Mouse (Mus musculus) lung, adult 18-20 months (tissue): ENCODE measurements around the gene Ikbke.
A peak's percentile ranks its signal among the peaks of the same experiment; 100 is the strongest.
"Not testable (repeated sequence)": the region's sequence is repeated elsewhere in the genome, so short reads cannot be mapped to it uniquely, and the experiment has no call there.

ENCODE experiments used
- DNase-seq, 2 experiments: peaks; one replicate each; pipeline ENCODE4 v3.0.0; 2022; ENCODE audit warnings: mixed read lengths in 2 of 2

Ikbke gene

DNA sequence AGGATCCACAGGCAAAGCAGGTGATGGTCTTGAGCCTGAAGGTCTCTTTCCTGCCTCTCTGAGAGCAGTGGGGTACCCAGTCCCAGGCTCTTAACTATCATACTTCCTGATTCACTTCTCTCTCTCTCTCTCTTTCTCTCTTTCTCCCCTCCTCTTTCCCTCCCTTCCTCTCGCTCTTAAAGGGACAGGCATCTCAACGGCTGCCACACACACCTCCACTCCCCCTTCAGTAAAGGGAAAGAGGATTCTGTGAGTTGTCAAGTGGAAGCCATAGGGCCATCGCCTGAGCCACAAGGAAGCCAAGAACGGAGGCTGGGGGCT, at the start of gene Ikbke:
TSS of gene Ikbke (minus strand) at position 151 of the 321 bp plus-strand sequence.
- no peak for DNase-seq

DNA sequence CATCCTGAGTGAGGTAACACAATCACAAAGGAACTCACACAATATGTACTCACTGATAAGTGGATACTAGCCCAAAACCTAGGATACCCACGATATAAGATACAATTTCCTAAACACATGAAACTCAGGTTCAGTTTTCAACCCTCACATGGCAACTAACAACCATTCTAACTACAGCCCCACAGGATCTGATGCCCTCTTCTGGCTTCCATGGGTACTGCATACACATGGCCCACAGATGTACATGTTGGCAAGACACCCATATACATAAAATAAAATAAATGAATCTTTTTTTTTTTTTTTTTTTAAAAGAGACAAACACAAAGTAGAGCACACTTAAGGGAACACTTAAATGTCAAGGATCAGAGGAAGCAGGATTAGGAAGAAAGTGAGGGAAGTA, 49.7 kb upstream of the Ikbke start:
- not testable (repeated sequence) for DNase-seq

GRCm38 (mm10) chr1:131327167-131327566, 47.8 kb upstream of the Ikbke start:
- DNase-seq: no peak

- no peak for DNase-seq
Observed at GRCm38 (mm10) chr1:131324816-131325463, 45.5 kb upstream of the Ikbke start.

DNA sequence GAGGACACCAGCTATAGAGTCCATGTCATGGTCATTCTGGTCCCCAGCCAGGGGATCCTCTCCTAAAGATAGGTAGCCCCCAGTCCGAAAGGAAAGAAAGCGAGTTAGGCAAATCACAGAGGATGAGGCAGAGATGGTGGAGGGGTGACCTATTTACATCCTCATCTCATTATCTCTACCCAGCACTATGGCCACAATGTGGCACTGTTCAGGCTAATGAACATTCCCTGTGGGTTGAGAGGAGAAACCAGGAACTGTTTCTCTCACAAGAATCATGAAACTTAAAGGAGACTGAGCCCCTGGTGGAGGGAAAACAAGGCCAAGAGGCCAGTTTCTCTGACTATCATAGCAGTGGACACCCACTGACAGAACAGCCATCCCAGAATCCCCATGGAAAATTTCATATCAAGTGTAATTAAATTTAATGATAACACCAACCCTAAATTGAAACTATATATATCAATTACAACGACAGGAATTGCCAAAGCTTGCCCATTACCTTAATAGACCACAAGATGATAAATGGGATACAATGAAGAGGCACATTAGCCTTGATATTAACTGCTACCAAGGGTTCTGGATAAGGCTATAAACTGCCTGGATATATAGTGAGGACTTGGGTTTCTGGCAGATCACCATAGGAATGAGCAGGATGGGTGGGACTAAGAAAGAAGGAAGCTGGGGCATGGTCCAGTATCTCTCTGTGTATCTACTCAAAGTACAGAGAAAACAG, 40.4 kb upstream of the Ikbke start:
- no peak for DNase-seq

DNA sequence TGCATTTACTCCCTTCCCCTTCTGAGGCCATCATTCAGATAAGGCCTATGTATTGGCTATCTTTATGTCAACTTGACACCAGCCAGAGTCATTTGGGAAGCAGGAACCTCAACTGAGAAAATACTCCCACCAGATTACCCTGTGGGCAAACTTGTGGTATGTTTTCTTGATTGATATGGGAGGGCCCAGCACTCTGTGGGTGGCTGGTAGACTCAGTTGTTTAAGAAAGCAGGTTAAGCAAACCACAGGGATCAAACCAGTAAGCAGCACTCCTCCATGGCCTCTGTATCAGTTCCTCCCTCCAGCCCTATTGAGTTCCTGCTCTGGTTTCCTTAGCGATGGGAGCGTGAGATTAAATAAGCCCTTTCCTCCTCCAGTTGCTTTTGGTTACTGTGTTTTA, 39.0 kb upstream of the Ikbke start:
- no peak for DNase-seq

DNA sequence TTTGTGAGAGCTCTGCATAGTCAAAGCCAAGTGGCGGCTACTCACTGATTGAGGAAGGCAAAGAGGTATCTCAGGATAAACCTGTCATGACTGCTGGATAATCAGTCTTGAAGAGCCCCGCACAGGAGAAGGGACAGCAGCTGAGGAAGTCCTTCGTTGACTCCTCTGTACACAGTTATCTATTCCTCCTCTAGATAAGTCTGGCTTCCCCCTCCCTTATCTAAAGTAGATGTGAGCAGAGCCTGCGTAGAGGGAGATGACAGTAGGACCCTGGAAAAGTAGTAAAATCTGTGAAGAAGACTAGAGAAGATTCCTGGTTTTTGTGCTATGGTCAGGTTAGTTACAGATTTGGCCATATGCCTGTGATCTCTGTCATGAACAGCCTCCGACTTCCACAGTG, 38.2 kb upstream of the Ikbke start:
- no peak for DNase-seq

DNA sequence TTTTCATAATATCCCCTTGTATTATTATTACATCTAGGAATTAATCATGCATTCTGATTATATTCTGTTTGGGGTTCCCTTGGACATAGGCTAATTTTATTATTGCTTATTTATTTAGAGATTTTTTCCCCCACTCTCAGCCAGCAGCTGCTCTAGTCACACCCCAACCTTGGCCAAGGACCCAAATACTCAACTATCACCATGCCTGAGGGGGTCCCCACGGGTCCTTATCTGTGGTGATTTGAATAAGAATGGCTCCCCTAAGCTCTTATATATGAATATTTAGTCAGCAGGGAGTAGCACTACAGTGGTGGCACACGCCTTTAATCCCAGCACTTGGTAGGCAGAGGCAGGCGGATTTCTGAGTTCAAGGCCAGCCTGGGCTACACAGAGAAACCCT, 31.9 kb upstream of the Ikbke start:
- no peak for DNase-seq

GRCm38 (mm10) chr1:131310237-131310818, 30.9 kb upstream of the Ikbke start:
- no peak for DNase-seq

DNA sequence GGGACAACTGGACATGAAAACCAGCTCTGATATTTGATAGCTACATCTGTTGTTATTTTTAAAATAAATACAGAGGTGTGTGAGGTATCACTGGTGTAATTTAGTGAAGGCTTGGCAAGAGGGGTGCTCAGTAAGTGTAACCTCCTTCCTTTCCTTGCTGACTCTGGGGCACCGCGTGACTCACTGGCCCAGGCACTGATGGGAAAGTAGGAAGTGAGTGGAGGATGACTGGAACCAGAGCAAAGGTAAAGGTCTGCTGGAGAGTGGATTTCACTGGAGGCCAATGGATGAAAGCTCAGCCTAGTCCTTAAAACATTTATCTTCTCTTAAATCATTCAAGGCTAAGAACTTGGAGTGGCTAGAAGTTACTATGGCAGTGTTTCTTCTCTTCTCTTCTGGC, 21.3 kb upstream of the Ikbke start:
- DNase-seq: no peak

- DNase-seq: no peak
Observed at GRCm38 (mm10) chr1:131299788-131300187, 20.4 kb upstream of the Ikbke start.

DNA sequence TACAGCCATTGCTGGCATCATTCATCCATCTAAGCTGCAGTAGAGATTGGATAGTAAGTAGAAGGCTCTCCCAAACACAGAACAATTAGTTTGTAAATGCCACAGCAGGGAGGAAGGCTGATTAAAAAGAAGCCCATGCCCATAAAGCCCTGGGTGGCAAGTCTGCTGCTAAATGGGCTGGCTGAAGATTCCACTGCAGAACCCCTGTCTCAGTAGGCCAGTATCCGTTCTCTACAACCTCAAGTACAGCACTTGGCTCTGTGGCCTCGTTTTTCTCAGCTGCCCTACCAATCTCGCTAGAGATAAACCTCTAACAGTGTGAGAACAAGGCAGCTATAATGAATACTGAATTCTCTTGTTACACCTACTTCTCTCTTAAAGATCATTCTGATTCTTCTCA, 19.8 kb upstream of the Ikbke start:
- DNase-seq: no peak

DNA sequence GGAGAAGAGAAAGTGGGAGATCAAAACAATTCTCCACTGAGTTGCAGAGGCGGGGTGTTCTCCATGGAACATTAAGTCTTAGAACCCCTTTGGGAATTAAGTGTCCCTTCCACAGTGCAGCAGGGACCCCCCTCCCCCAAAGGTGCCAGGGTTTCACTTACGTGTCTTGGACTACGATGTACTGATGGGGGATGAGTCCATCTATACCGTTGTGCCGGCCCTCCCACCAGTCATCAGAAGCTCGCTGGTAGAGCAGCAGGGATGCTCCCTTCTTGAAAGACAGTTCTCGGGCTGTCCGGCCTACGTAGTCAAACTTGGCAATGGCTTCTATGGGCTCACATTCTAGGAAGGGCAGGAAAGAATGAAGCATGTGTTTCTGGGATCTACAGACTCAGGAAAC, 18.8 kb upstream of the Ikbke start:
- DNase-seq: no peak

DNA sequence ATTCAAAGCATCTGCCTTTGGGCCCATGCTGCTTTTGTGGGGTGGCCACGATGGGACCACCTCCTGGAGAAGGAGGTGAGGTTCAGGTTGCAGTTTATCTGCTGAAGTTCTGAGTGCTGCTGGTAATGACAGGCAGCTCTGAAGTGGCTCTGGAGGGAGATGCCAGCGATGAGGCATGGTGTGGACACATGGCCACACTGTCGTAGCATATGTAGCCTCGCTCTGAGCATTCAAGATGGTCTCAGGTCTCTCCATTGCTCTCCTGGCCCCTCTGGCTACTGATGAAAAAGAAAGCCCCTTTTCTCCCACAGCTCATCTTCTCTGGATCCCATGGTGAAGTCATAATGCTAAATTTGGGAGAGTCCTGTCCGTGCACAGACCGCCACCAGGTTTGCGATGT, 17.3 kb upstream of the Ikbke start:
- no peak for DNase-seq

GRCm38 (mm10) chr1:131295200-131295599, 15.8 kb upstream of the Ikbke start:
- DNase-seq: no peak

DNA sequence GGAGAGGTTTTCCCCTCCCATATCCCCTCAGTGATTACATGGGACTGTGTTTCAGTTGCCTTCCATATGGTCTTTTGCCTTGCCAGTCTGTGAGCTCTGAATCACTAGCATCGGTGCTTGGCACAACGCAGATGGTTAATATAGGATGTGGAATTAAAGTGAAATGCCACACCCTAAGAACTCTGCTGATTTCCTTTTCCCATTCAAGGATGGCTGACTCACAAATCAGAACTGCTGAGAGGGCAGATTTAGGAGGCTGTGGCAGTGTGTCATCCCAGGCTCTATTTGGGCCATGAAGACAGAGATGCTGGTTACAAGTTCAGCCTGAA, 14.5 kb upstream of the Ikbke start:
- DNase-seq: no peak

- no peak for DNase-seq
Observed at GRCm38 (mm10) chr1:131293221-131293921, 14.0 kb upstream of the Ikbke start.

DNA sequence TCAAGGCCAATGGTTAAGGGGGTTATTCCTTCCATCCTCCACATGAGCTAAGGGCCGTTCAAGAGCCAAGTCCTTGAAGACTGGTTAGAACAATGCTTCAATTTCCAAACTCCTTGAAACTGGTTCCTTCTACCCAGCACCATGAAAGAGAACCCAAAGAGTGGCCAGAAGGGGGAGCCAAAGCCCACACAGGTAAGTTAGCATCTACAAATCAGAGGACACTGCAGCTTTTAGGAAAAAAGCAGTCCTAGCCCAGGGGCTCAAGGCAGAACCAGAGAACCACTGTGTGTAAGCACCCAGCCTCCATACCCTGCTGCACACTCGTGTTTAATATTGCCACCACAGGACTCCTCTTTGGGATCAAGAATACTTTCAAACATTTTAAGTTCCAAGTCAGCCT, 11.2 kb upstream of the Ikbke start:
- DNase-seq: peak; percentile 50 to 69

GRCm38 (mm10) chr1:131288938-131289337, 9.5 kb upstream of the Ikbke start:
- DNase-seq: no peak

GRCm38 (mm10) chr1:131287267-131287666, 7.9 kb upstream of the Ikbke start:
- no peak for DNase-seq

DNA sequence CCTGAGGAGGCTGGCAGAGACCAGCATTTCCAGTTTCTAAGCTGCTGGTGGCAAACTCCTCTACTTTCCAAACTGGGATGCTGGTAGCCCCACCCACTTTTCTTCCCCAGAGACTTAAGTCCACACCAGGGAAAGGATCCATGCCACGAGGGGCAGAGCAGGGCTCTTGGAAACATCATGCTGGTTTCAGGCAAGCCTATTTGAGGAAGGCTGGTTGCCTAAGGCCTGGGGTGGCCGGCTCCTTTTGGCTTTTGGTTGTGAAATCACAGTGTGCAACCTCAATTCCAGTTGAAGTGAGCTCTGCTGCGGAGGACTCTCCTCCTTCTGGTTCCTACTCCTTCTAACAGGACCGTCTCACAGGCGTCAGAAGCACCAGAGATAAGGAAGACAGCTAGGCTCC, 7.4 kb upstream of the Ikbke start:
- DNase-seq: peak; percentile 25 to 35

DNA sequence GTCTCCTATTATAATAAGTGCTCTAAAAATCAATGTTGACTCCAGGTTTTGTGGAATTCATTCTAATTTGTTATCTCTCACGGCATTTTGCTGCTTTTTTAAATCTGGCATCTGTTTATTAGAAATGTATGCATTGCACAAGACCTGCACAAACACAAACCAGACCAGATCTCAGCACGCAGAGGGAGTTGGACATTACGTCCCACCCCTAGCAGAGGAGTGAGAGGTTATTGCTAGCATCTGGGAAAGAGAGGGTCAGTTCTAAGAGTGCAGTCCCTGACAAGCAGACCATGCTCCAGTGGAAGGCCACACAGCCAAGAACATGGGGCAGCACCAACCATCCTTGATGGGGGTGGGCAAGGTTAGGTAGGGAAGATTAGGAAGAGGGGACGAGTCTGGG, 5.2 kb upstream of the Ikbke start:
- DNase-seq: no peak

GRCm38 (mm10) chr1:131284167-131284566, 4.8 kb upstream of the Ikbke start:
- no peak for DNase-seq

- DNase-seq: no peak
Observed at GRCm38 (mm10) chr1:131281731-131282130, 2.3 kb upstream of the Ikbke start.
